Mouse (Mus musculus) MEL (cell line): Measurements from ENCODE around the gene Atg13. TPM values are rescaled to one million over a fixed set of nuclear protein-coding genes. Genes with fewer than 3 reads are reported as not detected.

Experiments used
- DNase-seq: peaks from one replicate; pipeline ENCODE4 v3.0.0; 2011; ENCODE audit warnings: low read depth, low spot score
- H3K27ac ChIP-seq: 2 replicates; pipeline ENCODE4 v1.5.1; 2012; ENCODE audit warnings: low read depth, mild to moderate bottlenecking, control low read depth, low read length, moderate library complexity; ENCODE audit not compliant: control insufficient read depth
- H3K27me3 ChIP-seq, 2 experiments: fragments of 150-350 bp in 1 of 2; sonication (generic) in 1 of 2; 2 replicates each; pipeline ENCODE4 v1.6.1; 2012; ENCODE audit warnings: low read length in 2 of 2, mild to moderate bottlenecking in 2 of 2, improper control_type of control experiment in 1 of 2, moderate library complexity in 1 of 2; ENCODE audit not compliant: insufficient read depth in 2 of 2, control insufficient read depth in 1 of 2
- H3K36me3 ChIP-seq, 2 experiments: 2 replicates each; pipeline ENCODE4 v1.6.1; 2012 to 2014; ENCODE audit warnings: low read length in 2 of 2, improper control_type of control experiment in 1 of 2, inconsistent platforms in 1 of 2, mild to moderate bottlenecking in 1 of 2; ENCODE audit not compliant: insufficient read depth in 2 of 2, control insufficient read depth in 1 of 2
- H3K4me1 ChIP-seq, 2 experiments: fragments of 150-350 bp in 1 of 2; sonication (generic) in 1 of 2; 2 replicates each; pipeline ENCODE4 v1.6.1; 2012; ENCODE audit warnings: low read length in 2 of 2, improper control_type of control experiment in 1 of 2, mild to moderate bottlenecking in 1 of 2; ENCODE audit not compliant: insufficient read depth in 2 of 2, control insufficient read depth in 1 of 2
- H3K4me3 ChIP-seq, 2 experiments: fragments of 150-350 bp in 1 of 2; sonication (generic) in 1 of 2; 2 replicates each; pipeline ENCODE4 v1.5.1; 2012; ENCODE audit warnings: low read depth in 2 of 2, low read length in 2 of 2, mild to moderate bottlenecking in 2 of 2, moderate library complexity in 2 of 2, control low read depth in 1 of 2, improper control_type of control experiment in 1 of 2; ENCODE audit not compliant: control insufficient read depth in 1 of 2, insufficient read depth in 1 of 2
- H3K79me2 ChIP-seq: 2 replicates; pipeline ENCODE4 v1.6.1; 2012; ENCODE audit warnings: mild to moderate bottlenecking, low read length, moderate library complexity; ENCODE audit not compliant: control insufficient read depth, poor library complexity, insufficient read depth
- H3K9ac ChIP-seq: 2 replicates; pipeline ENCODE4 v1.6.1; 2012; ENCODE audit warnings: low read depth, mild to moderate bottlenecking, control low read depth, low read length, moderate library complexity; ENCODE audit not compliant: control insufficient read depth, poor library complexity, severe bottlenecking
- H3K9me3 ChIP-seq: fragments of 150-350 bp; sonication (generic); replicated peaks from 2 replicates; pipeline ENCODE4 v1.6.1; 2012; ENCODE audit warnings: mild to moderate bottlenecking, low read length, improper control_type of control experiment, moderate library complexity; ENCODE audit not compliant: insufficient read depth
- BHLHE40 ChIP-seq: IDR thresholded peaks from 2 replicates; pipeline ENCODE4 v1.6.1; 2012; ENCODE audit warnings: low read depth, mild to moderate bottlenecking, inconsistent platforms, low read length, improper control_type of control experiment, borderline replicate concordance
- CHD1 ChIP-seq: IDR thresholded peaks from 2 replicates; pipeline ENCODE4 v1.6.1; 2012; ENCODE audit warnings: low read depth, mild to moderate bottlenecking, inconsistent platforms, low read length, improper control_type of control experiment
- E2F4 ChIP-seq: IDR thresholded peaks from 2 replicates; pipeline ENCODE4 v1.6.1; 2011; ENCODE audit warnings: low read depth, low read length, improper control_type of control experiment, borderline replicate concordance
- ETS1 ChIP-seq: IDR thresholded peaks from 2 replicates; pipeline ENCODE4 v1.6.1; 2012; ENCODE audit warnings: low read depth, mild to moderate bottlenecking, inconsistent platforms, low read length, improper control_type of control experiment, moderate library complexity
- KAT2A ChIP-seq: conservative IDR thresholded peaks from 2 replicates; pipeline ENCODE4 v1.6.1; 2012; ENCODE audit warnings: low read depth, low read length, improper control_type of control experiment, inconsistent platforms
- MAX ChIP-seq: IDR thresholded peaks from 2 replicates; pipeline ENCODE4 v1.6.1; 2011; ENCODE audit warnings: low read length, improper control_type of control experiment
- MAZ ChIP-seq: IDR thresholded peaks from 2 replicates; pipeline ENCODE4 v1.6.1; 2012; ENCODE audit warnings: low read depth, mild to moderate bottlenecking, inconsistent platforms, low read length, improper control_type of control experiment
- MEF2A ChIP-seq: IDR thresholded peaks from 2 replicates; pipeline ENCODE4 v1.6.1; 2014; ENCODE audit warnings: low read depth, mild to moderate bottlenecking, inconsistent platforms, low read length, improper control_type of control experiment; ENCODE audit not compliant: poor library complexity, insufficient replicate concordance, severe bottlenecking; ENCODE audit errors: extremely low read depth
- MXI1 ChIP-seq: IDR thresholded peaks from 2 replicates; pipeline ENCODE4 v1.6.1; 2011; ENCODE audit warnings: mild to moderate bottlenecking, low read depth, low read length, improper control_type of control experiment
- MYC ChIP-seq: IDR thresholded peaks from 2 replicates; pipeline ENCODE4 v1.6.1; 2011; ENCODE audit warnings: low read depth, mild to moderate bottlenecking, low read length, improper control_type of control experiment, moderate library complexity
- NELFE ChIP-seq: IDR thresholded peaks from 2 replicates; pipeline ENCODE4 v1.6.1; 2011; ENCODE audit warnings: low read depth, low read length, improper control_type of control experiment
- POLR2A ChIP-seq, 2 experiments: IDR thresholded peaks; 2 replicates each; pipeline ENCODE4 v1.6.1; 2011 to 2012; ENCODE audit warnings: low read length in 2 of 2, mild to moderate bottlenecking in 2 of 2, control low read depth in 1 of 2, improper control_type of control experiment in 1 of 2, low read depth in 1 of 2, moderate library complexity in 1 of 2; ENCODE audit not compliant: control insufficient read depth in 1 of 2, insufficient read depth in 1 of 2, poor library complexity in 1 of 2
- POLR2AphosphoS5 ChIP-seq: IDR thresholded peaks from 2 replicates; pipeline ENCODE4 v1.6.1; 2012; ENCODE audit warnings: low read depth, borderline replicate concordance, mild to moderate bottlenecking, inconsistent platforms, low read length, moderate library complexity, mixed read lengths
- RAD21 ChIP-seq: IDR thresholded peaks from 2 replicates; pipeline ENCODE4 v1.6.1; 2011; ENCODE audit warnings: mild to moderate bottlenecking, low read depth, low read length, improper control_type of control experiment
- RCOR1 ChIP-seq: IDR thresholded peaks from 2 replicates; pipeline ENCODE4 v1.6.1; 2012; ENCODE audit warnings: low read depth, mild to moderate bottlenecking, inconsistent platforms, low read length, improper control_type of control experiment
- SIN3A ChIP-seq: IDR thresholded peaks from 2 replicates; pipeline ENCODE4 v1.6.1; 2012; ENCODE audit warnings: low read length, improper control_type of control experiment, inconsistent platforms
- TBP ChIP-seq: IDR thresholded peaks from 2 replicates; pipeline ENCODE4 v1.8.0; 2011; ENCODE audit warnings: low read depth, low read length, improper control_type of control experiment
- USF2 ChIP-seq, 2 experiments: IDR thresholded peaks; 2 replicates each; pipeline ENCODE4 v1.6.1; 2011 to 2012; ENCODE audit warnings: improper control_type of control experiment in 2 of 2, low read length in 2 of 2, borderline replicate concordance in 1 of 2, inconsistent platforms in 1 of 2, low read depth in 1 of 2, mild to moderate bottlenecking in 1 of 2; ENCODE audit not compliant: insufficient read depth in 1 of 2
- ZC3H11A ChIP-seq: IDR thresholded peaks from 2 replicates; pipeline ENCODE4 v1.6.1; 2012; ENCODE audit warnings: low read depth, mild to moderate bottlenecking, inconsistent platforms, low read length, improper control_type of control experiment
- ZMIZ1 ChIP-seq: IDR thresholded peaks from 2 replicates; pipeline ENCODE4 v1.6.1; 2012; ENCODE audit warnings: low read depth, mild to moderate bottlenecking, inconsistent platforms, low read length, improper control_type of control experiment, moderate library complexity
- ZNF384 ChIP-seq: IDR thresholded peaks from 2 replicates; pipeline ENCODE4 v1.6.1; 2012; ENCODE audit warnings: low read depth, mild to moderate bottlenecking, inconsistent platforms, low read length, improper control_type of control experiment
- polyA plus RNA-seq, 2 experiments: library from polyadenylated mRNA; stranded (reverse) in 1 of 2; unstranded in 1 of 2; fragments of >175 nt in 1 of 2; fragments of >200 nt in 1 of 2; gene quantifications; 2 replicates each; pipeline versions ENCODE4 v1.2.1 to v1.2.4; 2012; ENCODE audit warnings: low replicate concordance in 2 of 2, low read depth in 1 of 2; ENCODE audit not compliant: insufficient read length in 2 of 2, insufficient read depth in 1 of 2, missing spikeins in 1 of 2
- total RNA-seq: library from RNA; depleted of rRNA; stranded (reverse); fragments of 300-350 nt; gene quantifications from 2 replicates; pipeline ENCODE4 v1.2.3, GENCODE M21; 2012

Atg13 gene
- total and polyA plus RNA-seq, 3 experiments: 8.4 to 27.7 TPM; not detected in 1

DNA sequence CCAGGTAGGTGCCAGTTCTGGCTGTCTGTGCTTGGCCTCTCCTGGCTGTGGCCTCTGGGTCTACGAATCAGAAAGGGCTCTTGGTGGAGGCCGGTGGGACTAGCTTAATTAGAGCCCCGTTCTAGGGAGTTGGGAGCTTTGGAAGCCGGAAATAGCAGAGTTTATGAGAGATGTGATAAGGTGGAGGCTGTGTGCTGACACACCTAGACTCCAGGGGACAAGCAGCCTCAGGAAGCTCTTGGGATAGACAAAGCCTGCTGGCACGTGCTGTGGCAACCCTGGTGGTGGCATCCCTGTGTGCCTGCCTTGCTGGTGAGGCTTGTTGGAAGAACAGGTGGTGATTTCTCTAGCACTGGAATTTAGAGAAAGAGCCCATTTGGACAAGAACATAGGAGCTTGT lies 55.0 kb downstream of the Atg13 start:
- Histone ChIP-seq H3K4me1 (peaks cover 0 to 3% of the 10 kb centered on the region in 2 experiments; a peak in 2 of 4 replicates), H3K79me2 (peaks cover 9% of the 10 kb centered on the region), H3K27me3 (no peaks in the 10 kb centered on the region), H3K27ac (no peak overlapping the region), H3K36me3 (no peaks in the 10 kb centered on the region; a peak in 3 of 4 replicates), H3K4me3 (no peak overlapping the region), H3K9ac (no peak overlapping the region), H3K9me3 (no peaks in the 10 kb centered on the region)
- no peak for DNase-seq
- TF ChIP-seq TBP (no peak), SIN3A (no peak), BHLHE40 (no peak), MYC (no peak), POLR2AphosphoS5 (no peak), ZMIZ1 (no peak), MEF2A (no peak)

DNA sequence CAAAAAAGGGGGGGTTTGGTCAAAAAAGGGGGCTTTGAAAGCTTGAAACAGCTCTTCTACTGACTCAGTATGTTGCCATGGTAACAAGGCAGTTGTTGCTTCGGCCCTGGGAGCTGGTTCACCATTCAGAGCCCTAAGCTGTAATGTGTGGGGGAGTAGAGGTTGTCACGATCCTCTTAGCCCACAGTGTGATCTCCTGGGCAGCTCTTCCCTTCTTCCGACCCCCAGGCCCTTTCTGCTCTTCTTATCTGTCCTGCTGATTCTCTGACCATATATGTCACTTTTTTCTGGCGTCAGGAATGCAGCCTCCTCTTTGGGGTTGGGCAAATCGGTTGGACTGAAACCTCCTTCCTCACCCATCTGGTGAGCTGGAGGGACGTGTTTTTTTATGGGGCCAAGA lies 57.5 kb downstream of the Atg13 start:
- Histone ChIP-seq H3K36me3 (peaks cover 0 to 4% of the 10 kb centered on the region in 2 experiments), H3K4me1 (peaks cover 0 to 5% of the 10 kb centered on the region in 2 experiments; a peak in 3 of 4 replicates)

GRCm38 (mm10) chr2:91651458-91652258 lies 58.7 kb downstream of the Atg13 start:
- Histone ChIP-seq H3K27ac (no peak overlapping the region), H3K4me3 (no peak overlapping the region), H3K9ac (no peak overlapping the region), H3K9me3 (no peaks in the 10 kb centered on the region), H3K27me3 (no peaks in the 10 kb centered on the region)
- no peak for DNase-seq
- no peak for TF ChIP-seq RCOR1
- TF ChIP-seq KAT2A: no peak
- no peak for TF ChIP-seq USF2 (IDR thresholded peaks at IDR 0.05; ENCODE audit: borderline replicate concordance in 1 of 2, insufficient read depth in 1 of 2, low read depth in 1 of 2, low read length in 2 of 2)
- TF ChIP-seq NELFE: no peak
- no peak for TF ChIP-seq MXI1
- no peak for TF ChIP-seq CHD1
- no peak for TF ChIP-seq MAZ
- TF ChIP-seq E2F4: no peak
- no peak for TF ChIP-seq MYC
- no peak for TF ChIP-seq ZNF384
- no peak for TF ChIP-seq ETS1
- no peak for TF ChIP-seq RAD21
- TF ChIP-seq MAX: no peak
- TF ChIP-seq POLR2A (IDR thresholded peaks at IDR 0.05; ENCODE audit: control insufficient read depth in 1 of 2, insufficient read depth in 1 of 2, low read depth in 1 of 2, low read length in 2 of 2, poor library complexity in 1 of 2): no peak
- TF ChIP-seq ZC3H11A: no peak
- TF ChIP-seq, all 39 proteins: peak for 0
- Histone ChIP-seq H3K36me3 (peaks cover 0 to 4% of the 10 kb centered on the region in 2 experiments), H3K4me1 (peaks cover 0 to 5% of the 10 kb centered on the region in 2 experiments; a peak in 3 of 4 replicates), H3K79me2 (peaks cover 26% of the 10 kb centered on the region)

More for the DNA sequence above, 57.5 kb downstream of the Atg13 start:
- H3K27ac ChIP-seq: no peak overlapping the region
- H3K9me3 ChIP-seq: no peaks in the 10 kb centered on the region
- TF ChIP-seq ZC3H11A: no peak
- H3K27me3 ChIP-seq: no peaks in the 10 kb centered on the region
- H3K79me2 ChIP-seq: peaks cover 23% of the 10 kb centered on the region
- H3K4me3 ChIP-seq: no peak overlapping the region
- H3K9ac ChIP-seq: no peak overlapping the region
- no peak for DNase-seq
